14 mouse cellular contexts compared by ENCODE assay signal in genomic region chr3:27673660-27674059, GRCm38 (mm10). TPM values are rescaled to one million over a fixed set of nuclear protein-coding genes. Genes with fewer than 3 reads are reported as not detected.
A peak's percentile ranks its signal among the peaks of the same experiment; 100 is the strongest.
DNase-seq lines count a peak whose midpoint lies in the region; ATAC-seq and TF ChIP-seq lines count a peak whose summit lies in the region.
"Had no signal": no experiment of that assay in that cellular context is flagged by ENCODE, and none has a peak within 500 bp of the region (broad histone marks: within the 10 kb centered on the region; RNA-seq: fewer than 3 reads in every experiment).

No protein-coding gene starts in this region.

- peak overlapping the region; percentile 71 for H3K27ac ChIP-seq in heart, embryonic 12.5 days (ENCODE audit: poor library complexity, severe bottlenecking)
- no peak overlapping the region for H3K27ac ChIP-seq in heart, adult 2 months
- no peak overlapping the region for H3K27ac ChIP-seq in midbrain, embryonic 13.5 days
- no peak overlapping the region for H3K27ac ChIP-seq in midbrain, embryonic 10.5 days (replicated peaks)
- H3K27ac ChIP-seq in stomach, postnatal 0 days (replicated peaks), result no peak overlapping the region
- H3K27ac ChIP-seq: embryonic facial prominence, embryonic 13.5 days; hindbrain, embryonic 13.5 days; kidney, postnatal 0 days; midbrain, embryonic 12.5 days had no signal

- no peak for ATAC-seq in heart, embryonic 12.5 days (ENCODE audit: insufficient number of reproducible peaks, low FRiP score)
- 0 out of 2 replicates have a peak, but pooled peaks have one; percentile 41 for ATAC-seq in midbrain, embryonic 13.5 days
- ATAC-seq in stomach, postnatal 0 days (ENCODE audit: low FRiP score, low TSS enrichment), result peak; percentile 59; the same call in 1 of the 2 replicates

- intact Hi-C loops in heart, adult 2 months (cut with DNase I), result no loop called here

- H3K4me2 ChIP-seq in heart, embryonic 12.5 days, result no peak overlapping the region
- no peak overlapping the region for H3K4me2 ChIP-seq in midbrain, embryonic 13.5 days (replicated peaks)
- H3K4me2 ChIP-seq in stomach, postnatal 0 days (replicated peaks; ENCODE audit: low read depth), result no peak overlapping the region
- H3K4me2 ChIP-seq: embryonic facial prominence, embryonic 13.5 days; hindbrain, embryonic 13.5 days; midbrain, embryonic 12.5 days had no signal

- H3K9ac ChIP-seq in heart, embryonic 12.5 days, result no peak overlapping the region
- H3K9ac ChIP-seq in heart, adult 2 months (ENCODE audit: low read depth, low read length), result no peak overlapping the region
- H3K9ac ChIP-seq in midbrain, embryonic 13.5 days (replicated peaks), result no peak overlapping the region
- no peak overlapping the region for H3K9ac ChIP-seq in stomach, postnatal 0 days (ENCODE audit: low read length)
- H3K9ac ChIP-seq: embryonic facial prominence, embryonic 13.5 days; hindbrain, embryonic 13.5 days; midbrain, embryonic 12.5 days had no signal

- H3K4me3 ChIP-seq in heart, embryonic 12.5 days, result no peak overlapping the region
- H3K4me3 ChIP-seq in heart, adult 2 months, result no peak overlapping the region
- H3K4me3 ChIP-seq in midbrain, embryonic 13.5 days (replicated peaks), result no peak overlapping the region
- no peak overlapping the region for H3K4me3 ChIP-seq in midbrain, embryonic 10.5 days
- H3K4me3 ChIP-seq in stomach, postnatal 0 days (ENCODE audit: low read depth, low read length), result no peak overlapping the region
- H3K4me3 ChIP-seq: embryonic facial prominence, embryonic 13.5 days; hindbrain, embryonic 13.5 days; midbrain, embryonic 12.5 days had no signal

- peaks cover 3% of the 10 kb centered on the region for H3K36me3 ChIP-seq in heart, embryonic 12.5 days
- H3K36me3 ChIP-seq in heart, adult 2 months (ENCODE audit: control insufficient read depth, insufficient read depth, low read length), result peaks cover 6% of the 10 kb centered on the region
- H3K36me3 ChIP-seq in midbrain, embryonic 13.5 days, result no peaks in the 10 kb centered on the region
- H3K36me3 ChIP-seq in midbrain, embryonic 10.5 days, result no peaks in the 10 kb centered on the region
- H3K36me3 ChIP-seq in stomach, postnatal 0 days (ENCODE audit: control insufficient read depth, insufficient read depth, low read length), result no peaks in the 10 kb centered on the region
- H3K36me3 ChIP-seq: embryonic facial prominence, embryonic 13.5 days; hindbrain, embryonic 13.5 days; midbrain, embryonic 12.5 days had no signal

- H3K4me1 ChIP-seq in heart, embryonic 12.5 days (replicated peaks), result peaks cover 86% of the 10 kb centered on the region
- H3K4me1 ChIP-seq in heart, adult 2 months (ENCODE audit: control insufficient read depth, insufficient read depth, low read length), result peaks cover 27% of the 10 kb centered on the region
- peaks cover 18% of the 10 kb centered on the region; the same call in 1 of the 2 replicates for H3K4me1 ChIP-seq in midbrain, embryonic 13.5 days (replicated peaks)
- H3K4me1 ChIP-seq in midbrain, embryonic 10.5 days, result peaks cover 23% of the 10 kb centered on the region
- H3K4me1 ChIP-seq in stomach, postnatal 0 days (replicated peaks; ENCODE audit: control insufficient read depth, insufficient read depth), result peaks cover 7% of the 10 kb centered on the region

- H3K79me2 ChIP-seq in heart, adult 2 months (replicated peaks; ENCODE audit: control insufficient read depth, insufficient read depth, low read length), result peaks cover 12% of the 10 kb centered on the region

- no peaks in the 10 kb centered on the region for H3K27me3 ChIP-seq in heart, embryonic 12.5 days (replicated peaks)
- H3K27me3 ChIP-seq in heart, adult 2 months (ENCODE audit: control insufficient read depth, insufficient read depth, low read length), result no peaks in the 10 kb centered on the region
- H3K27me3 ChIP-seq in midbrain, embryonic 13.5 days, result no peaks in the 10 kb centered on the region
- H3K27me3 ChIP-seq in midbrain, embryonic 10.5 days (ENCODE audit: low read depth, poor library complexity, severe bottlenecking), result no peaks in the 10 kb centered on the region
- no peaks in the 10 kb centered on the region for H3K27me3 ChIP-seq in stomach, postnatal 0 days (ENCODE audit: control insufficient read depth, insufficient read depth, low read length)
- H3K27me3 ChIP-seq: embryonic facial prominence, embryonic 13.5 days; hindbrain, embryonic 13.5 days; midbrain, embryonic 12.5 days had no signal

- no peak for TF ChIP-seq CTCF in heart, adult 2 months (IDR thresholded peaks at IDR 0.05)
- no peak for TF ChIP-seq CTCF in stomach, postnatal 0 days (IDR thresholded peaks at IDR 0.05; ENCODE audit: low read depth)

- no peak for TF ChIP-seq EP300 in heart, adult 2 months (IDR thresholded peaks at IDR 0.05; ENCODE audit: insufficient read depth, low read depth, low read length)
- no peak for TF ChIP-seq EP300 in stomach, postnatal 0 days (optimal IDR thresholded peaks at IDR 0.05)

- H3K9me3 ChIP-seq in heart, embryonic 12.5 days (replicated peaks), result no peaks in the 10 kb centered on the region
- no peaks in the 10 kb centered on the region for H3K9me3 ChIP-seq in midbrain, embryonic 13.5 days
- H3K9me3 ChIP-seq in midbrain, embryonic 10.5 days (replicated peaks), result no peaks in the 10 kb centered on the region
- H3K9me3 ChIP-seq in stomach, postnatal 0 days (ENCODE audit: control insufficient read depth, low read length), result no peaks in the 10 kb centered on the region
- H3K9me3 ChIP-seq: embryonic facial prominence, embryonic 13.5 days; hindbrain, embryonic 13.5 days; midbrain, embryonic 12.5 days had no signal

- DNase-seq in heart, adult 2 months, result no peak
- peak; percentile 67 for DNase-seq in kidney, postnatal 10 days
- no peak for DNase-seq in kidney, adult 18-20 months
- DNase-seq in midbrain, embryonic 10.5 days (ENCODE audit: low spot score), result no peak
- DNase-seq in stomach, postnatal 0 days (ENCODE audit: low spot score), result no peak
- DNase-seq: cerebellum, adult 11-12 months; right cerebral cortex, postnatal 14 days; thymus, adult 18-20 months had no signal

- WGBS in heart, embryonic 12.5 days, result 41% methylated on average over 7 of the region's 7 CpGs
- 44% methylated on average over 7 of the region's 7 CpGs for WGBS in heart, adult 2 months
- WGBS in midbrain, embryonic 13.5 days, result 82% methylated on average over 7 of the region's 7 CpGs
- WGBS in midbrain, embryonic 10.5 days, result 90% methylated on average over 7 of the region's 7 CpGs
- 43% methylated on average over 7 of the region's 7 CpGs for WGBS in stomach, postnatal 0 days

- no peak for TF ChIP-seq POLR2A in heart, adult 2 months (IDR thresholded peaks at IDR 0.05; ENCODE audit: insufficient read depth, low read depth, low read length)

RNA-seq across cellular contexts. Expression of gene Fndc3b, which starts 37.4 kb away (rescaled TPM):
- 36.8 and 43.6 TPM in 2 replicates for polyA plus RNA-seq in heart, embryonic 12.5 days (2016; fragmentation: Nextera tagmentation; extraction: Ambion mirVana)
- total RNA-seq in heart, adult 2 months (2021), result 10 to 100 TPM; 52.1 to 57.4 TPM
- polyA plus RNA-seq in heart, adult 2 months (2012; rRNA removed), result 15.3 and 24.7 TPM in 2 replicates
- 7.1 and 10.0 TPM in 2 replicates for polyA plus RNA-seq in midbrain, embryonic 13.5 days (2015; fragmentation: Nextera tagmentation; extraction: Ambion mirVana)
- 11.3 and 11.4 TPM in 2 replicates for polyA plus RNA-seq in midbrain, embryonic 10.5 days (2016; fragmentation: Nextera tagmentation; extraction: Ambion mirVana)
- 11.8 TPM in 2 replicates for polyA plus RNA-seq in stomach, postnatal 0 days (2015; fragmentation: Nextera tagmentation; extraction: Ambion mirVana)
